Mouse (Mus musculus) liver, embryonic 14.5 days (tissue): ENCODE measurements around the gene Myt1l.

Experiments used
- CTCF ChIP-seq: IDR thresholded peaks from 2 replicates; pipeline ENCODE4 v1.5.1; 2016; ENCODE audit warnings: antibody characterized with exemption, low read depth, control low read depth
- EP300 ChIP-seq: IDR thresholded peaks from 2 replicates; pipeline ENCODE4 v1.6.1; 2016; ENCODE audit warnings: antibody characterized with exemption, low read depth

DNA sequence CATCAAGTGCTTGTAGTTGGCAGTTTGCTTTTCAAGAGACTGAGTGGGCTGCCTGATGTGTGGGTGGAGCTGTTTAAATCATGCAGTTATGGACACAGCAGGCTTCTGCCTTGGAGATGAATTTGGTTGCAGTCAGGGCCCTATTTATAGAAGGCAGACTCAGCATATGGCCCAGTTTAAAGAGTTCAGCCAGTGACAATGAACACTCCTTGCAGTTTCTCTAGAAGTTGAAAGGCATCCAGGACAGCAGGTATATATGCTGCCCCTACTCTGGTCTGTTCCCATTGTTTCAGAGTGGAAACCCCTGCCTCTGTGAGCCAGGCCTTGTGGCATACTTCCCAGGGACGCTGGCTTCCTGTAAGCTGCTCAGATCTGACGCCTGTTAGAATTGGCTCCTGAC is 167.0 kb downstream of the Myt1l start:
- TF ChIP-seq CTCF (no peak), EP300 (no peak)
